Mouse (Mus musculus) hindbrain, embryonic 12.5 days (tissue): ENCODE results near the gene Epor. TPM values are rescaled to one million over a fixed set of nuclear protein-coding genes. Genes with fewer than 3 reads are reported as not detected.

Experiments used
- ATAC-seq: fragments of 200-750 bp; cut with Nextera tagmentation; 2 replicates; pipeline ENCODE4 v1.8.0; 2017; ENCODE audit warnings: moderate TSS enrichment; ENCODE audit not compliant: low FRiP score
- H3K27ac ChIP-seq: fragments of 300-500 bp; sonication (generic); 2 replicates; pipeline ENCODE4 v1.5.1; 2016; ENCODE audit warnings: mild to moderate bottlenecking
- H3K27me3 ChIP-seq: fragments of 300-500 bp; sonication (generic); 2 replicates; pipeline ENCODE4 v1.6.1; 2016; ENCODE audit warnings: mild to moderate bottlenecking
- H3K36me3 ChIP-seq: fragments of 300-500 bp; sonication (generic); 2 replicates; pipeline ENCODE4 v1.6.1; 2016; ENCODE audit warnings: mild to moderate bottlenecking
- H3K4me1 ChIP-seq: fragments of 300-500 bp; sonication (generic); 2 replicates; pipeline ENCODE4 v1.6.1; 2016
- H3K4me2 ChIP-seq: fragments of 300-500 bp; sonication (generic); replicated peaks from 2 replicates; pipeline ENCODE4 v1.6.1; 2016; ENCODE audit warnings: mild to moderate bottlenecking
- H3K4me3 ChIP-seq: fragments of 300-500 bp; sonication (generic); 2 replicates; pipeline ENCODE4 v1.5.1; 2016; ENCODE audit warnings: mild to moderate bottlenecking
- H3K9ac ChIP-seq: fragments of 300-500 bp; sonication (generic); 2 replicates; pipeline ENCODE4 v1.6.1; 2016; ENCODE audit warnings: mild to moderate bottlenecking, moderate library complexity
- H3K9me3 ChIP-seq: fragments of 300-500 bp; sonication (generic); replicated peaks from 2 replicates; pipeline ENCODE4 v1.6.1; 2016; ENCODE audit warnings: mild to moderate bottlenecking
- WGBS: fragments of 180-500 bp; shearing (Covaris S2); methylation state at CpG from one replicate; pipeline ENCODE4 v1.1.7; 2016; 5-methylcytosine and 5-hydroxymethylcytosine counted together
- polyA plus RNA-seq: library from polyadenylated mRNA; unstranded; fragments of >200 nt; fragmentation: Nextera tagmentation; extraction: Ambion mirVana; gene quantifications from 2 replicates; pipeline ENCODE4 v1.2.1, GENCODE M21; 2016

Epor gene
- polyA plus RNA-seq, 1 experiment from 2014 or later: 4.3 TPM

DNA sequence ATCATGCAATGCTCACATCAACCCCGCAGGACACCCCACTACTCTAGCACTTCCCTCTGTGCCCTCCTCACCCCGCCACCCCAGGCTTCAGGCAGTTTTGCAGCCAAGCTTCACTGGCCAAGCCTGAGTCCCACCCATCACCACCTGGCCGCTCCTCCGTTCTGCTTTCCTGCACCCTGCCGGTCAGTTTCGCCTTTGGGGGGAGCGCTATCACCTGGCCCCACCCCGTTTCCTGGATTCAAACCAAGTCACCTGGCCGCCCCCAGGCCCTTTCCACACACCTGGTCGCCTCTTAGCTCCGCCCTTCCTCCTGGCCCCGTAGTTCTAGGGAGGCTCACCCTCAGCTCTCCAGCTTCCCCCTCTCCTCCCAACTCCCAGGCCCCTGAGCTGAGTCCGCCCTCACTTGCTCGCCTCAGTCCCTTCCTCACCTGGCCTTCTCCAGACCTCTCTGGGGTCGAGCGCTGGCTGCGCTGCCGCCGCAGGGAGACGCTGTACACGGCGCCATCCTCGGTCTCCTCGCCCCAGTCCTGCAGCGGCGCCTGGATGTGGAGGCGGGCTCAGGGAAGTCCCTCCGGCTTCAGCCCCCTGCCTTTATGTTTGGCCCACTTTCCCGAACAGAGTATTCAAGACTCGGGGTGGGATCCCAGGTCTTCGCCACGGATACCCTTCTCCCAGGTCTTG, 25.3 kb upstream of the Epor start:
- H3K4me1 ChIP-seq: peaks cover 26% of the 10 kb centered on the region
- peak overlapping the region; percentile 50; the same call in 1 of the 2 replicates for H3K9ac ChIP-seq
- WGBS: 1% methylated on average over 32 of the region's 32 CpGs
- H3K4me2 ChIP-seq: peak overlapping the region; percentile 60
- no peak for ATAC-seq
- no peak overlapping the region for H3K27ac ChIP-seq
- H3K27me3 ChIP-seq: peaks cover 91% of the 10 kb centered on the region
- H3K36me3 ChIP-seq: no peaks in the 10 kb centered on the region
- H3K9me3 ChIP-seq: no peaks in the 10 kb centered on the region
- peak overlapping the region; percentile 37 for H3K4me3 ChIP-seq

DNA sequence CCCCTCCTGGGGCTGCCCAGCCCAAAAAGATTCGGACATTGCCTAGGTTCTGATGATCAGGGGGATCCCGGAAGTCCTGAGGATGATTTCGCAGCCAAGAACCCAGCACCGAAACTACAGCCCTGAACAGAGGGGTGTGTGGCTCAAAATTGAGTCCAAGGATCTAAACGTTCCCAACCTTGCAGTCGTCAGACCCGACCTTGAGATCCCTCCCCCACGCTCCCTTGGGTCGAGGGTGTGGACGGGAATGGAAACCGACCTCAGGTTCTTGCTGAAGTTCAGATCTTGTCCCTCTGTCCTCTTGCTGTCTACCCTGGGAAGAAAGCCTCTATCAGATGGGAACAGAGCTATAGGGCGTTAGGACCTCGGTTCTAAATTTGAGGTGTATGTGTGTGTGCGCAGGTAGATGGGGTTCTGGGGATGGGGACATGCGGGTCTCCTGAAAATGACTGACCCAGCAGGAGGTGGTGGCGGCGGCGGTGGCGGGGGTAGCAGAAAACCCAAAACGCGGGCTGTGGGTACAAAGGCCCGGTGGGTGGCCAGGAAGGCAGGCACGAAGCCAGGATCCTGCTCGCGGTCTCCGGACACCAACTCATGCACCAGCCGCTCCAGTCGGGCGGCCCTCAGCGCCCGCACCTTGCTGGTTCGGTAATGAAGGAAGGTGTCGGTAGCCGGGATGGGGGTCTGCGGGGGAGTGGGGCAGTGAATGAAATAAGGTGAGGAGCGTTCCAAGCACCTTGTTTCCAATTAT, 24.5 kb upstream of the Epor start:
- ATAC-seq: no peak
- Histone ChIP-seq H3K27me3 (peaks cover 87% of the 10 kb centered on the region), H3K4me3 (peak overlapping the region; percentile 37; the same call in 1 of the 2 replicates), H3K36me3 (no peaks in the 10 kb centered on the region), H3K4me1 (peaks cover 26% of the 10 kb centered on the region), H3K9ac (no peak overlapping the region), H3K4me2 (peak overlapping the region; percentile 60), H3K9me3 (no peaks in the 10 kb centered on the region), H3K27ac (no peak overlapping the region)
- 7% methylated on average over 36 of the region's 36 CpGs for WGBS

DNA sequence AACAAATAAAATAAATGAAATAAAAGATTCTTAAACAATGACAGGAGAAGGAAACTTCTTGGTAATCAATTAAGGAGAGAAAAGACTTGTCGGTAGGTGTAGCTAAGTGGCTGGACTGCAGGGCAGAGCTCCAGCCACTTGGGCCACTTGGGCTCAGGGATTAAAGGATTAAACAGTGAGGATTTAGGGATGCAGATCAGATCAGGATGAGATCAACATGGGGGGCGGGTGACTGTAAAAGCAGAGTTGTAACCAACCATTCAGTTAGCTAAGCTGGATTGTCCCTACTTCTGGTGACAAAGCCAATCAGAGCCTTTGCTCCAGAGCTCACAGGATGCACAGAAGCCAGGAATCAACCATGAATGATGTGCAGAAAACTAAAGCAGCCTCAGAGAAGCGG, 20.6 kb upstream of the Epor start:
- Histone ChIP-seq H3K9ac (no peak overlapping the region), H3K36me3 (no peaks in the 10 kb centered on the region), H3K27me3 (peaks cover 49% of the 10 kb centered on the region), H3K9me3 (no peaks in the 10 kb centered on the region), H3K27ac (no peak overlapping the region), H3K4me1 (peaks cover 12% of the 10 kb centered on the region), H3K4me2 (no peak overlapping the region), H3K4me3 (no peak overlapping the region)
- ATAC-seq: no peak
- WGBS: 13% methylated on average over 3 of the region's 3 CpGs

DNA sequence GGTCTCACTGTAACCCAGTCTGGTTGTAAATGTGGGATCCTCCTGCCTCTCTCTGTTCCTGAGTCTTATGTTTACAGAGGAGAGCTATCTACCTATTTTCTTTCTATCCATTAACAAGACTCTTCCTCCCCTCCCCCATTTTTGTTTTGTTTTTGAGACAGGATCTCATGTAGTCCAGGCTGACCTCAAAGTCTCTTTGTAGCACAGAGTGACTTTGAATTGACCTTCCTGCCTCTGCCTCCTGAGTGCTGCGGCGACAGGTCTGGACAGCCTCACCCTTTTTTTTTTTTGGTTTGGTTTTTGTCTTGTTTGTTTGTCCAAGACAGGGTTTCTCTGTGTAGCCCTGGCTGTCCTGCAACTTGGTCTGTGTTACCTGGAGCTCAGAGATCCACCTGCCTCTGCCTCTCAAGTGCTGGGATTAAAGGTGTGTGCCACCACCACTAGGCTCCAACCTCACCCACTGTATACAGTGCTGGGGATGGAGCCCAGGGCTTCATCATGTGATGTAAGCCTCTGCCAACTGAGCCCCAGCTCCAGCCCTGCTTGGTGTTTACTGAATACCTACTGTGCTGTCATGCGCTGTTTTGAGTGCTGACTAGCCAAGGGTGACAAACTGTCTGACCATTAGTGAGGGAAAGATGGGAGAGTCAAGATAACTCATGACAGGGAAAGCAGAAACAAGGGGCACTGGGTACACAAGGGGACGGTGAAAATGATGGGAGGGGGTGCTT, 15.3 kb upstream of the Epor start:
- no peak overlapping the region for H3K27ac ChIP-seq
- 86% methylated on average over 4 of the region's 4 CpGs for WGBS
- no peaks in the 10 kb centered on the region for H3K36me3 ChIP-seq
- H3K4me1 ChIP-seq: no peaks in the 10 kb centered on the region
- peaks cover 3% of the 10 kb centered on the region; the same call in 1 of the 2 replicates for H3K27me3 ChIP-seq
- no peak overlapping the region for H3K4me3 ChIP-seq
- ATAC-seq: no peak
- H3K9ac ChIP-seq: no peak overlapping the region
- H3K9me3 ChIP-seq: no peaks in the 10 kb centered on the region
- no peak overlapping the region for H3K4me2 ChIP-seq

DNA sequence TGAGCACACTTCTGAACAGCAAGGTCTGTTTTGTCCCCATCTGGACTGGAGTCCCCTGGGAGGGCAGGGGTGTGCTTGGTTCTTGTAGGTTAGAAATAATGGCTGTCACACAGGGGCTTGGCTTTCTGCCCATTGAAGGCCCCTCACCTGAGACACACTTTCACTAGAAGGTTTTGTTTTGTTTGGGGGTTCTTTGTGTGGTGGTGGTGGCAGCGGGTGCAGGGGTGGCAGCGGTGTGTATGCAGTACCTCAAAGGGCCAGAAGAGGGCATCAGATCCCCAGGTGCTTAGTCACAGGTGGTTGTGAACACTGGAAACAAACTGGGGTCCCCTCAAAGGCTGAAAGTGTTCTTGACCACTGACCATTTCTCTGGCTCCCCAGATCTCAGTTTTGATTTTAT, 14.7 kb upstream of the Epor start:
- Histone ChIP-seq H3K27ac (no peak overlapping the region), H3K36me3 (no peaks in the 10 kb centered on the region), H3K27me3 (peaks cover 3% of the 10 kb centered on the region; the same call in 1 of the 2 replicates), H3K9me3 (no peaks in the 10 kb centered on the region), H3K9ac (no peak overlapping the region), H3K4me2 (no peak overlapping the region), H3K4me3 (no peak overlapping the region), H3K4me1 (no peaks in the 10 kb centered on the region)
- no peak for ATAC-seq
- 23% methylated on average over 2 of the region's 2 CpGs for WGBS

DNA sequence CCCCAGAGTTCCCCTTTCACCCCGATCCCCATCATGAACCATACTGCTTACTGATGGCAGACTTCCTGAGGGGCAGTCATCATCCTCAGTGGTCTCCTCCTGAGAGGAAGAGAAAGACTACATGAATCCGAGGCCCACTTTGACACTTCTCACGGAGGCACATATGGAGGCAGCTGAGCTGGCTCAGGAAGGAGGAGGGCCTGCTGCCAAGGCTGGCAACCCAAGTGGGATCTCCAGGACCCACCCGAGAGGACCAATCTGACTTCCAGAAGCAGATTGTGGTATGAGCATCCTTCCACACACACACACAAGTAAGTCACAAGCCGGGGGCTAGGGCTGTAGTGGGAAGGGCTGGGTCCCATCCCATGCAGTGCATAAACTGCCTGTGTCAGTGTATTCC, 14.0 kb upstream of the Epor start:
- no peaks in the 10 kb centered on the region for H3K36me3 ChIP-seq
- no peak for ATAC-seq
- no peak overlapping the region for H3K9ac ChIP-seq
- no peaks in the 10 kb centered on the region for H3K4me1 ChIP-seq
- H3K4me2 ChIP-seq: no peak overlapping the region
- H3K9me3 ChIP-seq: no peaks in the 10 kb centered on the region
- H3K27me3 ChIP-seq: no peaks in the 10 kb centered on the region
- H3K4me3 ChIP-seq: no peak overlapping the region
- H3K27ac ChIP-seq: no peak overlapping the region
- 87% methylated on average over 5 of the region's 5 CpGs for WGBS

DNA sequence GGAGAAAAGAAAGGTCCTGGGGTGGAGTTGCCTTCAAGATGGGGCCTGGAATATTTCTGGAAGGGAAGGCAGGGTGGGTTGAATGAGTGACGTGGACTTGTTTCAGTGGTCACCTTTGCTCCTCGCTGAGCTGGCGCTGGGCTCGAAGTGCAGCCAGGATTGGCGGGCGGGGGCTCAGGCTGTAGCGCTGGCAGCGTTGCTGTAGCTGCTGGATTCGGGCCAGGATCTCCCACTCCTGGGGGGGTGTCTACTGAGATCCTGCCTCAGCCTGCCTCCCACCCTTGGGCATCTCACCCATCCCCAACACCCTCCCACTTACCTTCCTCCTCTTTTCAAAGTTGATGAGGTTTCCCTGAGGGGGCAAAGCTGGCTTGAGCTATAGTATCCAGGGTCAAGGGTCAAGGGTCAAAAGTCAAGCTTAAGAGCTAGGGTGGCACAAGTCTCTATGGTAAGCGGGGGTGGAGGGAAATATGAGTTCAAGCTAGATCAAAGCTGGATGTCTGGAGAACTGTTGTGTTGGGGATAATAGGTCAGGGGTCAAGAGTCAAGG, 13.4 kb upstream of the Epor start:
- Histone ChIP-seq H3K36me3 (no peaks in the 10 kb centered on the region), H3K9ac (no peak overlapping the region), H3K4me3 (no peak overlapping the region), H3K9me3 (no peaks in the 10 kb centered on the region), H3K4me1 (no peaks in the 10 kb centered on the region), H3K4me2 (no peak overlapping the region), H3K27ac (no peak overlapping the region), H3K27me3 (no peaks in the 10 kb centered on the region)
- 86% methylated on average over 10 of the region's 10 CpGs for WGBS
- no peak for ATAC-seq

DNA sequence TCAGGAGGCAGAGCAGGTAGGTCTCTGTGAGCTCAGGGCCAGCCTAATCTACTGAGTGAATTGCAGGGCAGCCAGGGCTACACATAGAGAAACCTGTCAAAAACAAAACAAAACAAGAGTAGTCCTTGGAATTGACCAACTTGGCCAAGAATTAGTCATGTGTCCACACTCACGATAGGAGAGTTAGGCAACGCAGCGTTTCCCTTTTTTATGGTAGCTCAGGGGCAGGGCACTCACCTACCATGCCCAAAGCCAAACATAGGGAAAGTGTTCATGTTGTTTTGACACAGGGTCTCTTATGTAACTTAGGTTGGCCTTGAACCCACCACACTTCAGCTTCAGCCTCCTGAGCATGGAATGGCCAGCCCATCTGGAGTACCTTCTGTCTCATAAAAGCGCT, 6.0 kb upstream of the Epor start:
- Histone ChIP-seq H3K4me1 (no peaks in the 10 kb centered on the region), H3K27ac (no peak overlapping the region), H3K27me3 (peaks cover 3% of the 10 kb centered on the region; the same call in 1 of the 2 replicates), H3K9me3 (no peaks in the 10 kb centered on the region), H3K4me2 (no peak overlapping the region), H3K9ac (no peak overlapping the region), H3K36me3 (no peaks in the 10 kb centered on the region), H3K4me3 (no peak overlapping the region)
- WGBS: 97% methylated on average over 4 of the region's 4 CpGs
- no peak for ATAC-seq

DNA sequence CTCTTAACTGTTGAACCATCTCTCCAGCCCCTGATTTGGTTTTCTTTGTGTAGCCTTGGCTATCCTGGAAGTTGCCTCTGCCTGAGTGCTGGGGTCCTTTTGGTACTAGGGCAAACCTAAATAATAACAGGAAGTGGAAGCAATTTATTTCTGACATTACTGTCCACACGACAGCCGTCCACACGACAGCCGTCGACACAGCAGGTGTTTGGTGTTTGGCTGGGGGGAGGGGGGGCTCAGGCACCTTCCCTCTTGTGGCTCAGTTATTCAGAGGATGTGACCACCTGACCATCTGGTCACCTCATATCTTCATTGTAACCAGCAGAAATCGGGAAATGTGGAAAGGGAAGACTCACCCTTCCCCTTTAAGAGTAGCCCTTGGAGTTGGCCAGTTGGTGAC, 5.6 kb upstream of the Epor start:
- Histone ChIP-seq H3K4me1 (no peaks in the 10 kb centered on the region), H3K36me3 (no peaks in the 10 kb centered on the region), H3K4me2 (no peak overlapping the region), H3K27ac (no peak overlapping the region), H3K9ac (no peak overlapping the region), H3K9me3 (no peaks in the 10 kb centered on the region), H3K27me3 (peaks cover 7% of the 10 kb centered on the region; the same call in 1 of the 2 replicates), H3K4me3 (no peak overlapping the region)
- 75% methylated on average over 6 of the region's 6 CpGs for WGBS
- no peak for ATAC-seq

DNA sequence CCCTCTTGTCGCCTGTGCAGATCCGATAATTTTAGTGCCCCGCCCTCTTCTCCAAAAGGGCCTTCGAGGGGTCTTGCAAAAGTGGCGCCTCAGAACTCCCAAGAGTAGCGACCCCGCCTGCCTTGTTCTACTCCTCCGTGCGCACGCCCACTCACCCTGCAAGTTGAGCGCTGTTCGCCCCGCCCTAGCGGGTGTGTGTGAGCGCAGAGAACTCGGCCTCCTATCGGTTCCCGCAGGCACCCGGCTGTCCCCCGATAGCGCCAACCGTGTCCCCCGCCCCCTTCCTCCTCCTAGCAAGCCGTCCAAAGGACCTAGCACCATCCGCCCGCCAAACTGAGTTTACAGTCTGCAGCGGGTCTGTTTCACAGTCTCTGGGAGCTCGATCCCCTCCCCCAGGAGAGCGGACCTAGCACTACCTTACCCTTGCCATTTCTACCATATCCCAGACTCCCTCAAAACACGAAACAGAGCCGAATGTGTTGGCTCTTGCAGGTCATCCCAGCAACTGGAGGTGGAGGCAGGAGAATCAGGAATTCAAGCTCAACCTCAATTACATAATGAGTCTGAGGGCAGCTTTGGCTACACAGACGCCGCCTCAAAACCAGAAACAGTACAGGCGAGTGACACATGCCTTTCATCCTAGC, 768 bp downstream of the Epor start:
- Histone ChIP-seq H3K36me3 (no peaks in the 10 kb centered on the region), H3K27ac (no peak overlapping the region), H3K9me3 (no peaks in the 10 kb centered on the region), H3K4me3 (peak overlapping the region; percentile 37), H3K9ac (peak overlapping the region; percentile 39), H3K4me1 (peaks cover 24% of the 10 kb centered on the region), H3K27me3 (peaks cover 55% of the 10 kb centered on the region), H3K4me2 (peak overlapping the region; percentile 59)
- WGBS: 4% methylated on average over 34 of the region's 34 CpGs
- peak; percentile 70 for ATAC-seq

DNA sequence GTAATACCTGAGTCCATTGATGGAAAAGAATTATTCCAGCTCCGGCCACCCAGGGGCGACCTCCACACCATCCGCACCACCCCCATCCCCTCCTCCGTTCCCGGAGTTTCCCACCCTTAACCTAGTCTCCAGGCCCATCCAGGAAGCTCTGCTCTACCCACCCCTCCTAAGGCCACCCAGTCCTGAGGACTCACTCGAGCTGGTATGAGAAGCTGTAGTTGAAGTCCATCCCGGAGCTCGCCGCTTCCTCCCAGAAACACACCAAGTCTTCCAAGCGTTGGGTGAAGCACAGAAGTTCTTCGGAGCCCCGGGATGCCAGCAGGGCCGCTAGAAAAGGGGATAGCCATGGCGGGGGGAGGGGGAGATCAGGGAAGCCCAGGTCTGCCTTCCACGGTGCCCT, 1.3 kb downstream of the Epor start:
- Histone ChIP-seq H3K36me3 (no peaks in the 10 kb centered on the region), H3K4me1 (peaks cover 24% of the 10 kb centered on the region), H3K27me3 (peaks cover 55% of the 10 kb centered on the region), H3K4me3 (peak overlapping the region; percentile 37), H3K27ac (no peak overlapping the region), H3K4me2 (peak overlapping the region; percentile 59), H3K9ac (peak overlapping the region; percentile 39; the same call in 1 of the 2 replicates), H3K9me3 (no peaks in the 10 kb centered on the region)
- WGBS: 0% methylated on average over 15 of the region's 15 CpGs
- no peak for ATAC-seq
